Mouse (Mus musculus) ES-Bruce4 (cell line): ENCODE results near the gene Gria2.

Experiments
- CTCF ChIP-seq: IDR thresholded peaks from one replicate; pipeline ENCODE4 v1.8.1; 2011; ENCODE audit warnings: low read depth, low read length
- POLR2A ChIP-seq: IDR thresholded peaks from one replicate; pipeline ENCODE4 v1.8.1; 2011; ENCODE audit warnings: low read length; ENCODE audit not compliant: insufficient read depth

DNA sequence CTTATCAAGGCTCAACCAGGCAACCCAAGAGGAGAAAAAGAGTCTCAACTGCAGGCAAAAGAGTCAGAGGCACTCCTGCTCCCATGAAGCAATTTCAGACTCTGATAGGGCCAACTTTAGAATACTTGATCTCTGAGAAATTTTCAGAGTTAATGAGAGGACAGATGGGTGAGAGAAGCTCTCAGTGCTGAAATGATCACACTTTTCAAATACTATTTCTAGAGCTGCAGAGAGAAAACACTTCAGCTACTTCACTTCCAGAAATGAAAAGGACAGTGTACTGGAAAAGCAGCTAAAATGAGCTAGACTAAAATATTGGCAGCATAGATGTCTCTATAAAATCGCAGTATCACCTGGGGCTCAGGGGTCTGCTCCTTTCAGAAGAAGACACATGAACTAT lies 16.0 kb upstream of the Gria2 start:
- TF ChIP-seq CTCF (no peak), POLR2A (no peak)
